Mouse (Mus musculus): Measurements from ENCODE around the gene Ubn1. TPM values are rescaled to one million over a fixed set of nuclear protein-coding genes. Genes with fewer than 3 reads are reported as not detected.

Gene Ubn1
- polyA plus RNA-seq (2014; fragmentation: Nextera tagmentation; extraction: Ambion mirVana): 23.4 and 25.1 TPM in 2 replicates

DNA sequence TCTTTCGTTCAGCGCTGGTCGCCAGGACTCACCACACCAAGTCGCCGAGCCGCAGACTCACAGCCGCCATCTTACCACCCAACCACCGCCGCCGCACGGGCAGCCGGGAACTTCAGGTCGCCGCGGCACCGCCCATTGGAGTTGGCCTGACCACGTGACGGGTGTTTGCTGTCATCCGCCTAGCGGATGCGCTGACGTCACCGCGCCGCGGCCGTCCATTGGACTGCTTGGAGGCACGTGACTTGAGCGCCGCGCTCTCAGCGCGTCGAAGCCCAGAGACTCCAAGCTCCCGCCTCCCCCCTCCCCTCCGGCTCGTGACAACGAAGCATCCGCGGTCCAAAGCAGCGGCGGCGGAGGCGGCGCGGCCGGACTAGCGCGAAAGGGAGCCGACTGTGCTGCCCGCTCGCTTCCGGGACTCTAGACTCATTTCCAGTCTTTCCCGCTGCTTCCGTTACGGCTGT is at the start of gene Ubn1, which contains the start of gene Glyr1:
Gene Ubn1 (plus strand): TSS at position 284 of the 461 bp plus-strand sequence.
Gene Glyr1 (minus strand): TSS at position 90 of the 461 bp plus-strand sequence.
- under 1% methylated on average over 42 of the region's 56 CpGs for WGBS
- H3K4me2 ChIP-seq (replicated peaks; ENCODE audit: low read depth, low read length): peak within 1 kb of the TSS; percentile 92
- ATAC-seq (ENCODE audit: low FRiP score): peak; percentile 100

DNA sequence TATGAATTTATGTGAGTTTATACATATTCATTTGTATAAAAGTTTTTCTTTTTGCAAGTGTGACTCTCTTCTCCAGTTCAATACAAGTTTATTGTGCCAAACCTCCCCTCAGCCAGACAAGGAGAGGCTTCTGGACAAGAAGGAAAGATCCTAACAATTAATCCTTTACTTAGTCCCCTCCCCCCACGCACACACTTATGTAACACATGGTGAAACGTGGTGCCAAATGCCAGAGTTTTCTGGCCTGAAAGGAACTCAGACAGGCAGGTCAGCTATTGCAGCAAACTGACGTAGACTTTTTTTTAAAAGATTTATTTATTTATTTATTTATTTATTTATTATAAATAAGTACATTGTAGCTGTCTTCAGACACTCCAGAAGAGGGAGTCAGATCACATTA is 49.2 kb upstream of the Ubn1 start:
- H3K9ac ChIP-seq (ENCODE audit: low read depth, low read length): no peak overlapping the region
- no peak overlapping the region for H3K4me3 ChIP-seq (ENCODE audit: low read depth, low read length)
- H3K27ac ChIP-seq (ENCODE audit: low read depth, low read length): no peak overlapping the region
- H3K36me3 ChIP-seq (ENCODE audit: control insufficient read depth, insufficient read depth, low read length): no peaks in the 10 kb centered on the region
- no peak for DNase-seq (ENCODE audit: low spot score)
- no peak overlapping the region for H3K4me2 ChIP-seq (replicated peaks; ENCODE audit: low read depth, low read length)
- ATAC-seq (ENCODE audit: low FRiP score): no peak
- WGBS: 70% methylated on average over 3 of the region's 3 CpGs
- H3K27me3 ChIP-seq (ENCODE audit: control insufficient read depth, insufficient read depth, low read length): no peaks in the 10 kb centered on the region
- no peaks in the 10 kb centered on the region for H3K9me3 ChIP-seq (ENCODE audit: control insufficient read depth, low read length)
- no peaks in the 10 kb centered on the region for H3K4me1 ChIP-seq (replicated peaks; ENCODE audit: control insufficient read depth, insufficient read depth, low read length)

More for the DNA sequence above, at the start of gene Ubn1, which contains the start of gene Glyr1:
- Histone ChIP-seq H3K4me1 (replicated peaks; ENCODE audit: control insufficient read depth, insufficient read depth, low read length) (peaks cover 3% of the 10 kb centered on the region), H3K27ac (ENCODE audit: low read depth, low read length) (peak within 1 kb of the TSS; percentile 90), H3K9ac (ENCODE audit: low read depth, low read length) (peak within 1 kb of the TSS; percentile 96), H3K4me3 (ENCODE audit: low read depth, low read length) (peak within 1 kb of the TSS; percentile 97), H3K27me3 (ENCODE audit: control insufficient read depth, insufficient read depth, low read length) (no peaks in the 10 kb centered on the region), H3K36me3 (ENCODE audit: control insufficient read depth, insufficient read depth, low read length) (peaks cover 3% of the 10 kb centered on the region; the same call in 1 of the 2 replicates), H3K9me3 (ENCODE audit: control insufficient read depth, low read length) (no peaks in the 10 kb centered on the region)
- peak; percentile 100 for DNase-seq (ENCODE audit: low spot score)

GRCm38 (mm10) chr16:5007067-5007466 is 42.8 kb upstream of the Ubn1 start, which contains the start of gene Smim22:
Gene Smim22, plus strand, starts transcription at chr16:5007288.
- Histone ChIP-seq H3K4me3 (ENCODE audit: low read depth, low read length) (no peak within 1 kb of the TSS), H3K27me3 (ENCODE audit: control insufficient read depth, insufficient read depth, low read length) (no peaks in the 10 kb centered on the region), H3K9ac (ENCODE audit: low read depth, low read length) (no peak within 1 kb of the TSS), H3K27ac (ENCODE audit: low read depth, low read length) (no peak within 1 kb of the TSS), H3K4me2 (replicated peaks; ENCODE audit: low read depth, low read length) (no peak within 1 kb of the TSS), H3K4me1 (replicated peaks; ENCODE audit: control insufficient read depth, insufficient read depth, low read length) (no peaks in the 10 kb centered on the region; the same call in 1 of the 2 replicates), H3K9me3 (ENCODE audit: control insufficient read depth, low read length) (no peaks in the 10 kb centered on the region), H3K36me3 (ENCODE audit: control insufficient read depth, insufficient read depth, low read length) (no peaks in the 10 kb centered on the region)
- ATAC-seq (ENCODE audit: low FRiP score): no peak
- no peak for DNase-seq (ENCODE audit: low spot score)
- 40% methylated on average over 5 of the region's 5 CpGs for WGBS

GRCm38 (mm10) chr16:5007492-5007891 is 42.4 kb upstream of the Ubn1 start:
- ATAC-seq (ENCODE audit: low FRiP score) (no peak), DNase-seq (ENCODE audit: low spot score) (no peak)
- no peak overlapping the region for H3K4me3 ChIP-seq (ENCODE audit: low read depth, low read length)
- no peaks in the 10 kb centered on the region for H3K9me3 ChIP-seq (ENCODE audit: control insufficient read depth, low read length)
- H3K4me1 ChIP-seq (replicated peaks; ENCODE audit: control insufficient read depth, insufficient read depth, low read length): no peaks in the 10 kb centered on the region; the same call in 1 of the 2 replicates
- H3K4me2 ChIP-seq (replicated peaks; ENCODE audit: low read depth, low read length): no peak overlapping the region
- H3K27ac ChIP-seq (ENCODE audit: low read depth, low read length): no peak overlapping the region
- no peaks in the 10 kb centered on the region for H3K27me3 ChIP-seq (ENCODE audit: control insufficient read depth, insufficient read depth, low read length)
- H3K36me3 ChIP-seq (ENCODE audit: control insufficient read depth, insufficient read depth, low read length): no peaks in the 10 kb centered on the region
- 46% methylated on average over 6 of the region's 6 CpGs for WGBS
- H3K9ac ChIP-seq (ENCODE audit: low read depth, low read length): no peak overlapping the region

- Histone ChIP-seq H3K9me3 (ENCODE audit: control insufficient read depth, low read length) (no peaks in the 10 kb centered on the region), H3K36me3 (ENCODE audit: control insufficient read depth, insufficient read depth, low read length) (no peaks in the 10 kb centered on the region), H3K4me2 (replicated peaks; ENCODE audit: low read depth, low read length) (no peak overlapping the region), H3K27ac (ENCODE audit: low read depth, low read length) (no peak overlapping the region), H3K4me3 (ENCODE audit: low read depth, low read length) (no peak overlapping the region), H3K9ac (ENCODE audit: low read depth, low read length) (no peak overlapping the region), H3K4me1 (replicated peaks; ENCODE audit: control insufficient read depth, insufficient read depth, low read length) (no peaks in the 10 kb centered on the region; the same call in 1 of the 2 replicates), H3K27me3 (ENCODE audit: control insufficient read depth, insufficient read depth, low read length) (no peaks in the 10 kb centered on the region)
- WGBS: 86% methylated on average over 12 of the region's 12 CpGs
- DNase-seq (ENCODE audit: low spot score) (no peak), ATAC-seq (ENCODE audit: low FRiP score) (no peak)
Measured at GRCm38 (mm10) chr16:5008076-5008475, 41.8 kb upstream of the Ubn1 start.

GRCm38 (mm10) chr16:5010371-5010935 is 39.4 kb upstream of the Ubn1 start:
- no peak overlapping the region for H3K27ac ChIP-seq (ENCODE audit: low read depth, low read length)
- H3K27me3 ChIP-seq (ENCODE audit: control insufficient read depth, insufficient read depth, low read length): no peaks in the 10 kb centered on the region
- DNase-seq (ENCODE audit: low spot score) (no peak), ATAC-seq (ENCODE audit: low FRiP score) (no peak)
- H3K4me1 ChIP-seq (replicated peaks; ENCODE audit: control insufficient read depth, insufficient read depth, low read length): no peaks in the 10 kb centered on the region; the same call in 1 of the 2 replicates
- 91% methylated on average over 10 of the region's 10 CpGs for WGBS
- H3K4me3 ChIP-seq (ENCODE audit: low read depth, low read length): no peak overlapping the region
- H3K36me3 ChIP-seq (ENCODE audit: control insufficient read depth, insufficient read depth, low read length): no peaks in the 10 kb centered on the region
- no peaks in the 10 kb centered on the region for H3K9me3 ChIP-seq (ENCODE audit: control insufficient read depth, low read length)
- no peak overlapping the region for H3K9ac ChIP-seq (ENCODE audit: low read depth, low read length)
- H3K4me2 ChIP-seq (replicated peaks; ENCODE audit: low read depth, low read length): no peak overlapping the region

DNA sequence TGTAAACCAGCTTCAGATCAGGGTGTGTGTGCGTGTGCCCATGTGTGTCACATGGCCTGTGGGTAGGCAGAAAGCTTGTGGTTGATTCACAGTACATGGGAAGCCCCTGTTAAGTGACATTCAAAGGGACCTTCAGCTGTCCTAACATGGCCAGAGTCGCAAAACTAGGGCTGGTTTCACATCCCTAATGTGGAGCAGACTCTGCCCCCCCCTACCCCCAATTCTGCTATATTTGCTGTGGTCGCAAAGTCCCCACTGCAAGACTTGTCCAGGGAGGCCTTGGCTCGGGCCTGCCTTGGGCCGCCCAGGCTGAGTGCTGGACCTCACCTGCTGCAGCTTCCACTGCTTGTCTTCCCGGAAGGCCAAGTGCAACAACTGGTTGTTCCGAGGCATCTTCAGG is 38.6 kb upstream of the Ubn1 start:
- WGBS: 91% methylated on average over 7 of the region's 7 CpGs
- Histone ChIP-seq H3K4me3 (ENCODE audit: low read depth, low read length) (no peak overlapping the region), H3K27me3 (ENCODE audit: control insufficient read depth, insufficient read depth, low read length) (no peaks in the 10 kb centered on the region), H3K9me3 (ENCODE audit: control insufficient read depth, low read length) (no peaks in the 10 kb centered on the region), H3K4me1 (replicated peaks; ENCODE audit: control insufficient read depth, insufficient read depth, low read length) (no peaks in the 10 kb centered on the region; the same call in 1 of the 2 replicates), H3K4me2 (replicated peaks; ENCODE audit: low read depth, low read length) (no peak overlapping the region), H3K27ac (ENCODE audit: low read depth, low read length) (no peak overlapping the region), H3K36me3 (ENCODE audit: control insufficient read depth, insufficient read depth, low read length) (no peaks in the 10 kb centered on the region; the same call in 1 of the 2 replicates), H3K9ac (ENCODE audit: low read depth, low read length) (no peak overlapping the region)
- ATAC-seq (ENCODE audit: low FRiP score) (no peak), DNase-seq (ENCODE audit: low spot score) (no peak)

DNA sequence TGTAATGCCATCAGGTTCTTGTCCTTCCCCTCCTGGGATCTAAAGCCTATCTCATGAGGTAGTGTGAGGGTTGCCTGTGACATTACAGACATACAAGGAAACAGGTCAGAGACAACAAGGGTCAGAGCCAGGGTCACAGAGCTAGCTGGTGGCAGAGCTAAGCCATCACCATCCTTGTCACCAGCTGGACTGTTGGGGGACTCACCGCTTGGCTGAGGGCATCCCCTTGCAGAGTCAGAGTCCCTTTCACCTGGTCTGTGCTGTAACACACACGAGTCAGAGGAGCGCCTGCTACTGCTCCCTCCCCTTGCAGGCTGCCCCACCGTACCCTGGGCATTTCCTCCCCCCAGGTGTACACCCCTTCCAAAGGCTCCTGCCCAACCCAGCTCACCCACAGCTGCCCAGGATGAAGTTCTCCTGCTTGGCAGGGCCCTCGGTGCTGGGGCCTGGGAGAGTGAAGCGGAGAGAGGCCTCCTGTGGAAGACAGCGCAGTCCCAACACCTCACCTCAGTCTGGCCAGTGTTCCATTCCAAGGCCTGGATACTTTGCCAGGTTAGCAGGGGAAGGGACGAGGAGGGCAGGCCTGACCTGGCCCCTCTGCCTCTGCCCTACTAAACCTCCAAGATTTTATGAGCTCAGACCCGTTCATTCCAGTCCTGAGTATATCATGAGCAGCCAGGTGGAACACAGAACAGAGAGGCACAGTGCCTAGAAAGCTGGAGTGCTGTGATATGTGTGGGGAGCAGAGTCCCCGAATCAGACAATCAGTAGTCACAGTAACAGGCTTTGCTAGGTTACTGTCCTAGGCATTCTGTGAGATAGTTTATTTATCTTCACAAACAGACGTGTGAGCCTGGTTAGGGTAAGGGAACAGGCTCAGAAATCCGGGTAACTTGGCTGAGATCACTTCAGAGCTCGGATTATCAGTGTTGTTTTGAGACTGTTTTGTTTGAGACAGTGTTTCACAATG is 37.5 kb upstream of the Ubn1 start:
- Histone ChIP-seq H3K9ac (ENCODE audit: low read depth, low read length) (peak overlapping the region; percentile 74), H3K4me2 (replicated peaks; ENCODE audit: low read depth, low read length) (peak overlapping the region; percentile 60), H3K4me1 (replicated peaks; ENCODE audit: control insufficient read depth, insufficient read depth, low read length) (no peaks in the 10 kb centered on the region; the same call in 1 of the 2 replicates), H3K27ac (ENCODE audit: low read depth, low read length) (no peak overlapping the region), H3K9me3 (ENCODE audit: control insufficient read depth, low read length) (no peaks in the 10 kb centered on the region), H3K36me3 (ENCODE audit: control insufficient read depth, insufficient read depth, low read length) (peaks cover 2% of the 10 kb centered on the region; the same call in 1 of the 2 replicates), H3K4me3 (ENCODE audit: low read depth, low read length) (peak overlapping the region; percentile 66), H3K27me3 (ENCODE audit: control insufficient read depth, insufficient read depth, low read length) (no peaks in the 10 kb centered on the region)
- DNase-seq (ENCODE audit: low spot score) (no peak), ATAC-seq (ENCODE audit: low FRiP score) (no peak)
- 57% methylated on average over 13 of the region's 13 CpGs for WGBS

Measured in hindbrain, embryonic 11.5 days (tissue).